ENCODE assay signal across 8 mouse cellular contexts in genomic region chr8:79587258-79587657, GRCm38 (mm10). TPM values are rescaled to one million over a fixed set of nuclear protein-coding genes. Genes with fewer than 3 reads are reported as not detected.
DNase-seq lines count a peak whose midpoint lies in the region; ATAC-seq and TF ChIP-seq lines count a peak whose summit lies in the region.

No protein-coding gene starts in this region.

- no peak overlapping the region for H3K4me3 ChIP-seq in hindbrain, embryonic 11.5 days (ENCODE audit: low read depth, low read length)
- no peak overlapping the region for H3K4me3 ChIP-seq in hindbrain, embryonic 16.5 days (ENCODE audit: low read length)
- H3K4me3 ChIP-seq in kidney, postnatal 0 days (replicated peaks; ENCODE audit: low read depth, low read length) = no peak overlapping the region

- no peaks in the 10 kb centered on the region for H3K4me1 ChIP-seq in hindbrain, embryonic 11.5 days (replicated peaks; ENCODE audit: control insufficient read depth, insufficient read depth, low read length)
- no peaks in the 10 kb centered on the region for H3K4me1 ChIP-seq in hindbrain, embryonic 16.5 days (ENCODE audit: control insufficient read depth, insufficient read depth, low read depth, low read length)
- H3K4me1 ChIP-seq in kidney, postnatal 0 days (replicated peaks; ENCODE audit: insufficient read depth, low read length) = no peaks in the 10 kb centered on the region

- H3K4me2 ChIP-seq in hindbrain, embryonic 11.5 days (replicated peaks; ENCODE audit: low read depth, low read length) = no peak overlapping the region
- H3K4me2 ChIP-seq in hindbrain, embryonic 16.5 days (ENCODE audit: low read length) = no peak overlapping the region
- H3K4me2 ChIP-seq in kidney, postnatal 0 days (ENCODE audit: low read length) = no peak overlapping the region

- DNase-seq in hindbrain, embryonic 11.5 days (ENCODE audit: low spot score) = peak; percentile 69
- peak; percentile 80 for DNase-seq in 3T3-L1 (ENCODE audit: low read depth, low spot score)
- DNase-seq in ES-CJ7 (ENCODE audit: low read depth, low spot score) = peak; percentile 75
- peak; percentile 28 for DNase-seq in c-Kit-positive CD71-positive TER-119-positive erythroid progenitor cells, embryonic 14.5 days (ENCODE audit: low spot score)
- DNase-seq in kidney, postnatal 0 days (ENCODE audit: low spot score) = peak; percentile 83

- no peaks in the 10 kb centered on the region for H3K27me3 ChIP-seq in hindbrain, embryonic 11.5 days (ENCODE audit: control insufficient read depth, insufficient read depth, low read length)
- H3K27me3 ChIP-seq in hindbrain, embryonic 16.5 days (replicated peaks; ENCODE audit: control insufficient read depth, insufficient read depth, low read length) = no peaks in the 10 kb centered on the region
- no peaks in the 10 kb centered on the region for H3K27me3 ChIP-seq in kidney, postnatal 0 days (ENCODE audit: insufficient read depth, low read length)

- TF ChIP-seq CTCF in kidney, postnatal 0 days (IDR thresholded peaks at IDR 0.05; ENCODE audit: low read depth) = peak; percentile 79

- no peak for ATAC-seq in hindbrain, embryonic 11.5 days (ENCODE audit: low FRiP score)
- ATAC-seq in hindbrain, embryonic 16.5 days = no peak
- no peak for ATAC-seq in kidney, postnatal 0 days (replicated peaks; ENCODE audit: low FRiP score, low read depth)
- ATAC-seq in megakaryocyte, adult 5-6 weeks (ENCODE audit: poor library complexity, severe bottlenecking) = peak; percentile 74
- ATAC-seq in activated CD4-positive, CD25-positive, alpha-beta regulatory T cell, adult 4 months = no peak

- H3K9ac ChIP-seq in hindbrain, embryonic 11.5 days (ENCODE audit: low read depth, low read length) = no peak overlapping the region
- no peak overlapping the region for H3K9ac ChIP-seq in hindbrain, embryonic 16.5 days (ENCODE audit: low read depth, low read length)
- H3K9ac ChIP-seq in kidney, postnatal 0 days (ENCODE audit: low read depth, low read length) = no peak overlapping the region

- H3K27ac ChIP-seq in hindbrain, embryonic 11.5 days (ENCODE audit: low read depth, low read length) = no peak overlapping the region
- no peak overlapping the region for H3K27ac ChIP-seq in hindbrain, embryonic 16.5 days (ENCODE audit: low read depth, low read length)
- no peak overlapping the region for H3K27ac ChIP-seq in kidney, postnatal 0 days

- no peaks in the 10 kb centered on the region for H3K9me3 ChIP-seq in hindbrain, embryonic 11.5 days (ENCODE audit: control insufficient read depth, low read length)
- H3K9me3 ChIP-seq in hindbrain, embryonic 16.5 days (ENCODE audit: control insufficient read depth, low read length) = no peaks in the 10 kb centered on the region
- no peaks in the 10 kb centered on the region for H3K9me3 ChIP-seq in kidney, postnatal 0 days (replicated peaks; ENCODE audit: low read length)

- WGBS in hindbrain, embryonic 11.5 days = 33% methylated on average over 1 of the region's 1 CpGs
- 18% methylated on average over 1 of the region's 1 CpGs for WGBS in hindbrain, embryonic 16.5 days
- 16% methylated on average over 1 of the region's 1 CpGs for WGBS in kidney, postnatal 0 days

- no peaks in the 10 kb centered on the region for H3K36me3 ChIP-seq in hindbrain, embryonic 11.5 days (ENCODE audit: control insufficient read depth, insufficient read depth, low read length)
- no peaks in the 10 kb centered on the region for H3K36me3 ChIP-seq in hindbrain, embryonic 16.5 days (ENCODE audit: control insufficient read depth, insufficient read depth, low read length)
- H3K36me3 ChIP-seq in kidney, postnatal 0 days (ENCODE audit: insufficient read depth, low read length) = no peaks in the 10 kb centered on the region

RNA-seq across cellular contexts. Expression of gene Otud4, which starts 52.2 kb away (rescaled TPM):
- 22.8 and 24.3 TPM in 2 replicates for polyA plus RNA-seq in hindbrain, embryonic 11.5 days (2014; fragmentation: Nextera tagmentation; extraction: Ambion mirVana)
- polyA plus RNA-seq in hindbrain, embryonic 16.5 days (2015; fragmentation: Nextera tagmentation; extraction: Ambion mirVana) = 7.7 and 9.5 TPM in 2 replicates
- polyA plus RNA-seq in kidney, postnatal 0 days (2015; fragmentation: Nextera tagmentation; extraction: Ambion mirVana) = 11.2 and 12.1 TPM in 2 replicates
- 29.2 and 38.7 TPM in 2 replicates for total RNA-seq in megakaryocyte, adult 5-6 weeks (2015)
- total RNA-seq in megakaryocyte, adult 5-6 weeks (2017) = 31.4 and 36.5 TPM in 2 replicates
- 10 to 100 TPM; 13.1 to 20.5 TPM for polyA plus RNA-seq in activated CD4-positive, CD25-positive, alpha-beta regulatory T cell, adult 4 months (2017; shearing (Covaris generic))

Comparison
In these comparisons a context has a peak if more than half of its experiments do, and no peak if none do; other contexts are left out.
1. DNase-seq: peak in every context shown above with its lines; median percentile 83 in kidney, postnatal 0 days; 80 in 3T3-L1; 75 in ES-CJ7; 69 in hindbrain, embryonic 11.5 days; 28 in c-Kit-positive CD71-positive TER-119-positive erythroid progenitor cells, embryonic 14.5 days.